Mouse (Mus musculus) G1E (cell line): ENCODE data around the gene Iyd. TPM values are rescaled to one million over a fixed set of nuclear protein-coding genes. Genes with fewer than 3 reads are reported as not detected.

Source experiments
- ATAC-seq: 2 replicates; pipeline ENCODE4 v1.8.0; 2016; ENCODE audit warnings: mild to moderate bottlenecking; ENCODE audit not compliant: insufficient number of reproducible peaks, poor library complexity, low FRiP score, severe bottlenecking; ENCODE audit errors: extremely low read depth
- DNase-seq: peaks from one replicate; pipeline ENCODE4 v3.0.0; 2012; ENCODE audit warnings: low spot score
- H3K27me3 ChIP-seq: 2 replicates; pipeline ENCODE4 v1.6.1; 2012; ENCODE audit warnings: mild to moderate bottlenecking, low read length, inconsistent platforms; ENCODE audit not compliant: insufficient read depth
- H3K36me3 ChIP-seq: replicated peaks from 2 replicates; pipeline ENCODE3; 2012; ENCODE audit warnings: mild to moderate bottlenecking, inconsistent platforms
- H3K4me1 ChIP-seq: 2 replicates; pipeline ENCODE4 v1.6.1; 2012; ENCODE audit warnings: low read depth, low read length, inconsistent platforms, mixed read lengths; ENCODE audit not compliant: insufficient read depth
- H3K4me3 ChIP-seq: 2 replicates; pipeline ENCODE4 v1.5.1; 2012; ENCODE audit warnings: low read depth, mild to moderate bottlenecking, inconsistent platforms, low read length, moderate library complexity, mixed read lengths
- H3K9me3 ChIP-seq: replicated peaks from 2 replicates; pipeline ENCODE4 v1.6.1; 2012; ENCODE audit warnings: inconsistent platforms
- CTCF ChIP-seq: IDR thresholded peaks from 2 replicates; pipeline ENCODE4 v1.5.1; 2012; ENCODE audit warnings: low read depth, low read length, inconsistent platforms, mixed read lengths
- GATA1 ChIP-seq: IDR thresholded peaks from 2 replicates; pipeline ENCODE4 v1.6.1; 2012; ENCODE audit warnings: borderline replicate concordance, low read length, inconsistent platforms, mixed read lengths
- GATA2 ChIP-seq: IDR thresholded peaks from 2 replicates; pipeline ENCODE4 v1.6.1; 2012; ENCODE audit warnings: low read depth, low read length, inconsistent platforms, borderline replicate concordance
- POLR2AphosphoS5 ChIP-seq: IDR thresholded peaks from 2 replicates; pipeline ENCODE4 v1.6.1; 2012; ENCODE audit warnings: low read depth, low read length, inconsistent platforms; ENCODE audit not compliant: insufficient replicate concordance
- TAL1 ChIP-seq: conservative IDR thresholded peaks from 2 replicates; pipeline ENCODE4 v1.6.1; 2012; ENCODE audit warnings: low read depth, low read length, inconsistent platforms, mixed read lengths
- polyA plus RNA-seq: library from polyadenylated mRNA; stranded (reverse); fragments of >175 nt; gene quantifications from 2 replicates; pipeline ENCODE4 v1.2.3, GENCODE M21; 2012
- total RNA-seq, 2 experiments: library from RNA; stranded (forward) in 1 of 2; stranded (reverse) in 1 of 2; fragments of 200-1000 nt in 1 of 2; fragments of >200 nt in 1 of 2; fragmentation: Nextera tagmentation in 1 of 2; gene quantifications; 2 replicates each; pipeline ENCODE4 v1.2.3; 2014 to 2017

Gene Iyd
- total and polyA plus RNA-seq, 3 experiments = 0.11 TPM; not detected in 2

GRCm38 (mm10) chr10:3597760-3598159 is 57.7 kb downstream of the Iyd start:
- Histone ChIP-seq H3K36me3 (no peaks in the 10 kb centered on the region), H3K4me3 (no peak overlapping the region), H3K9me3 (no peaks in the 10 kb centered on the region), H3K4me1 (no peaks in the 10 kb centered on the region), H3K27me3 (no peaks in the 10 kb centered on the region)
- ATAC-seq (no peak), DNase-seq (no peak)
- TF ChIP-seq POLR2AphosphoS5 = no peak
- no peak for TF ChIP-seq GATA1
- no peak for TF ChIP-seq CTCF
- TF ChIP-seq TAL1 = no peak
- no peak for TF ChIP-seq GATA2

Other genes starting within 250 kb of the Iyd start
- gene Ppp1r14c, start 174.2 kb upstream of the Iyd start, total RNA-seq (2014; fragmentation: Nextera tagmentation) = 0.49 TPM in 1 of 2 replicates, not detected in the other
- 0.16 TPM in 1 of 2 replicates, not detected in the other for gene Ppp1r14c, start 174.2 kb upstream of the Iyd start, total RNA-seq (2017)
- not detected in 2 replicates for gene Ppp1r14c, start 174.2 kb upstream of the Iyd start, polyA plus RNA-seq
- gene Plekhg1, start 200.1 kb downstream of the Iyd start, total RNA-seq (2014; fragmentation: Nextera tagmentation) = 1.6 and 2.1 TPM in 2 replicates
- 1.8 TPM in 2 replicates for gene Plekhg1, start 200.1 kb downstream of the Iyd start, total RNA-seq (2017)
- gene Plekhg1, start 200.1 kb downstream of the Iyd start, polyA plus RNA-seq = 0.10 and 0.15 TPM in 2 replicates